Mouse (Mus musculus) megakaryocyte, adult 5-6 weeks (primary cell): ENCODE data around the gene Prrc2b. TPM values are rescaled to one million over a fixed set of nuclear protein-coding genes. Genes with fewer than 3 reads are reported as not detected.

Source experiments
- ATAC-seq: 2 replicates; pipeline ENCODE4 v1.8.0; 2016; ENCODE audit warnings: mild to moderate bottlenecking, inconsistent platforms; ENCODE audit not compliant: poor library complexity, severe bottlenecking
- total RNA-seq, 2 experiments: library from RNA; stranded (forward) in 1 of 2; stranded (reverse) in 1 of 2; fragments of 153-499, 151-499 nt in 1 of 2; fragments of 221-1000, 200-1000 nt in 1 of 2; gene quantifications; 2 replicates each; pipeline versions ENCODE4 v1.2.3 to v1.2.4; 2015 to 2017

The Prrc2b gene
- total RNA-seq, 2 experiments from 2014 or later, result 11.5 to 26.9 TPM

- ATAC-seq, result peak; percentile 73
These were observed 18.3 kb upstream of the Prrc2b start for GRCm38 (mm10) chr2:32132567-32132992.

GRCm38 (mm10) chr2:32134039-32134438, 16.8 kb upstream of the Prrc2b start:
- ATAC-seq, result peak; percentile 45

- ATAC-seq, result peak; percentile 96
These were observed 13.1 kb upstream of the Prrc2b start for GRCm38 (mm10) chr2:32137667-32138266.

GRCm38 (mm10) chr2:32139377-32139776, 11.5 kb upstream of the Prrc2b start:
- no peak for ATAC-seq

- no peak for ATAC-seq
These were observed 10.4 kb upstream of the Prrc2b start for GRCm38 (mm10) chr2:32140498-32140934.

- ATAC-seq, result no peak
These were observed 9.3 kb upstream of the Prrc2b start for GRCm38 (mm10) chr2:32141602-32142001.

- no peak for ATAC-seq
These were observed 8.5 kb upstream of the Prrc2b start for GRCm38 (mm10) chr2:32142368-32142767.

GRCm38 (mm10) chr2:32144633-32145032, 6.2 kb upstream of the Prrc2b start:
- no peak for ATAC-seq

GRCm38 (mm10) chr2:32146617-32147162, 4.2 kb upstream of the Prrc2b start:
- no peak for ATAC-seq

- ATAC-seq, result no peak
These were observed 747 bp upstream of the Prrc2b start for GRCm38 (mm10) chr2:32150135-32150534.

- ATAC-seq, result no peak
These were observed 339 bp upstream of the Prrc2b start for GRCm38 (mm10) chr2:32150562-32150923.

GRCm38 (mm10) chr2:32151660-32152366, 931 bp downstream of the Prrc2b start:
- ATAC-seq, result peak; percentile 29; the same call in 1 of the 2 replicates

GRCm38 (mm10) chr2:32152367-32153034, 1.6 kb downstream of the Prrc2b start:
- 0 out of 2 replicates have a peak, but pooled peaks have one; percentile 6 for ATAC-seq

GRCm38 (mm10) chr2:32153041-32153790, 2.3 kb downstream of the Prrc2b start:
- ATAC-seq, result no peak

GRCm38 (mm10) chr2:32153791-32154119, 2.9 kb downstream of the Prrc2b start:
- no peak for ATAC-seq

- no peak for ATAC-seq
These were observed 3.6 kb downstream of the Prrc2b start for GRCm38 (mm10) chr2:32154334-32154997.

GRCm38 (mm10) chr2:32154998-32155541, 4.2 kb downstream of the Prrc2b start:
- ATAC-seq, result no peak

GRCm38 (mm10) chr2:32155614-32156013, 4.7 kb downstream of the Prrc2b start:
- ATAC-seq, result no peak

- no peak for ATAC-seq
These were observed 5.8 kb downstream of the Prrc2b start for GRCm38 (mm10) chr2:32156645-32157044.

- ATAC-seq, result no peak
These were observed 6.4 kb downstream of the Prrc2b start for GRCm38 (mm10) chr2:32157328-32157727.
